Mouse (Mus musculus) mouse embryonic stem cell (cell line): ENCODE data around the gene Kat8.

ENCODE experiments used
- in situ Hi-C, 2 experiments: fragments of 300-500 bp; cut with MboI; formaldehyde crosslinking; loops; 1 replicate in 1 of 2; 3 replicates in 1 of 2; pipeline ENCODE4 v1.14.3; 2019 to 2020; ENCODE audit warnings: low sequenced_read_pairs in 2 of 2, low pct_unique_long_range_greater_than_20kb in 1 of 2, mixed read lengths in 1 of 2; ENCODE audit not compliant: unreplicated experiment in 1 of 2

Gene Kat8

GRCm38 (mm10) chr7:127912190-127912871, at the start of gene Kat8:
Gene Kat8, plus strand, starts transcription at chr7:127912516.
- in situ Hi-C loops = no loop called here

- in situ Hi-C loops = no loop called here
Observed at GRCm38 (mm10) chr7:127866434-127866833, 45.9 kb upstream of the Kat8 start.

GRCm38 (mm10) chr7:127867641-127868040, 44.7 kb upstream of the Kat8 start:
- in situ Hi-C loops = no loop called here

- in situ Hi-C loops = no loop called here
Observed at GRCm38 (mm10) chr7:127869149-127869810, 43.0 kb upstream of the Kat8 start.

- in situ Hi-C loops = no loop called here
Observed at GRCm38 (mm10) chr7:127870136-127870821, 42.0 kb upstream of the Kat8 start.

- in situ Hi-C loops = no loop called here
Observed at GRCm38 (mm10) chr7:127874812-127875626, 37.3 kb upstream of the Kat8 start.

GRCm38 (mm10) chr7:127875627-127876001, 36.7 kb upstream of the Kat8 start:
- in situ Hi-C loops = no loop called here

- in situ Hi-C loops = no loop called here
Observed at GRCm38 (mm10) chr7:127876041-127876466, 36.3 kb upstream of the Kat8 start, which contains the start of gene Zfp646. Gene Zfp646, plus strand, starts transcription at chr7:127876221.

- in situ Hi-C loops = no loop called here
Observed at GRCm38 (mm10) chr7:127876467-127877348, 35.6 kb upstream of the Kat8 start, which contains the start of gene Zfp668. Gene Zfp668, minus strand, starts transcription at chr7:127876828.

GRCm38 (mm10) chr7:127879301-127879700, 33.0 kb upstream of the Kat8 start:
- in situ Hi-C loops = no loop called here

- in situ Hi-C loops = no loop called here
Observed at GRCm38 (mm10) chr7:127880431-127880830, 31.9 kb upstream of the Kat8 start.

GRCm38 (mm10) chr7:127885951-127886350, 26.4 kb upstream of the Kat8 start:
- in situ Hi-C loops = no loop called here

- in situ Hi-C loops = no loop called here
Observed at GRCm38 (mm10) chr7:127886551-127886950, 25.8 kb upstream of the Kat8 start.

- in situ Hi-C loops = no loop called here
Observed at GRCm38 (mm10) chr7:127887191-127887590, 25.1 kb upstream of the Kat8 start.

GRCm38 (mm10) chr7:127887781-127888180, 24.5 kb upstream of the Kat8 start:
- in situ Hi-C loops = no loop called here

GRCm38 (mm10) chr7:127888821-127889220, 23.5 kb upstream of the Kat8 start:
- in situ Hi-C loops = no loop called here

GRCm38 (mm10) chr7:127890798-127891197, 21.5 kb upstream of the Kat8 start, which contains the start of gene Prss53:
Gene Prss53, minus strand, starts transcription at chr7:127890970.
- in situ Hi-C loops = no loop called here

- in situ Hi-C loops = no loop called here
Observed at GRCm38 (mm10) chr7:127894480-127894879, 17.8 kb upstream of the Kat8 start.
